Mouse (Mus musculus): ENCODE data around the gene Emg1.

Emg1 gene

DNA sequence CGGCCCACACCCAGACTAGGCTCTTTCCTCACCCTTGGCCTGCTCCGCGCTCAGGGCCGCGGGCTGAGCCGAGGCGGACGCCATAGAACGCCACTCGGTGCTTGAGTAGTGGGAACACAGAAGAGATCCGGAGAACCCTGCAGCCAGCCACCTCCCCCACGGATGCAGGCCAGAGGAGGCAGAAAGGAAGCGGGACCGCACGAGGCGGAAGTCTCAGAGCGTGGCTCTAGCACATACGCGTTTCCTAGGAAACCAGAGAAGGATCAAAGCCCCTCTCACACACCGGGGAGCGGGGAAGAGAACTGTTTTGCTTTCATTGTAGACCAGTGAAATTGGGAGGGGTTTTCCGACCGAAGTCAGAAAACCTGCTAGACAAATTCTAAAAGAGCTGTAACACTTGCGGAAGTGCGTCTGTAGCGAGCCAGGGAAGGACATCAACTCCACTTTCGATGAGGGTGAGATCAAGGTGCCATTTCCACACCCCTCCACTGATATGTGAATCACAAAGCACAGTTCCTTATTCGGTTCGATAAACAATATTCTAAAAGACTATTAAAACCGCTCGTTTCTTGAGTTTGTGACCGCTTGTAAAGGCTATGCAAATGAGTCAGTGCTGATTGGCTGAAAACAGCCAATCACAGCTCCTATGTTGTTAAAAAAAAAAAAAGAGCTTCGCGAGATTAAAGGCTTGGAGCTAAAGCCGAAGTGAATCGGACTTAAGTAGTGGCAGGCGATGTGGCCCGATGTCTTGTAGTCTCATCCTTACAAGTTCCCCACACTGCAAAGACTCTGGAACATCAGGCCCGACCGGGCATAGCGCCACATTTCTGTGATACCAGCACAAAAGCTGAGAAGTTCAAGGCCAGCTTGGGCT, 29.1 kb upstream of the Emg1 start, which contains the start of gene Grcc10:
Gene Grcc10, minus strand, starts transcription at position 487 of the 874 bp plus-strand sequence.
- peak; percentile 86 to 90 for DNase-seq

DNA sequence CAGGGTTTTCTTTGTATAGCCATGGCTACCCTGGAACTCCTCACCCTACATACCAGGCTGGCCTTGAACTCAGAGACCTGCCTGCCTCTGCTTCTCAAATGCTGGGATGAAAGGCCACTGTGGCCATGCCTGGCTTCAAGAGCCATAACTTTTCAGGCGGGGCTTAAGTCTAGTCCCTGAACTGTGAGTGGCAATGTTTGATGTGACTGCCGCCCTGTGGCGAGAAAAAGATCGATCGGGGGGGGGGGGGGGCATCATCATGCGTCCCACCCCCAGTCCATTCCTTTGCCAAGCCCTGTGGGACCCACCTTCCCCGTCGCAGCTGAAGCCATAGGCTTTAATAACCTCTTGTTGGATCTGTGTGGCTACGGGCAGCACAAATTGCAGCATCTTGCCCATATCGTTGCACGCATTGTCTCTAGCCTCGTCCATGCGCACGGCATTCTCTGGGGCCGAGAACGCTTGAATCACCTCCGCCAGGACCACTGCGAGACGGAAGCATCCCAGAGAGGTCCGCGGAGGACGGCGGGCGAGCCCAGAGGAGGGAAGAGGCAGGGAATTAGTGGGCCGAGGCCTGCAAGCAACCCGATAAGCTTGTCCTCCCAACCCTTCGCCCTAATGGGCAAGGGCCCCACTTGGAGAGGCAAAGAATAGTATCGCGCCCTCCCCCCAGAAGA, 28.4 kb upstream of the Emg1 start:
- DNase-seq = peak; percentile 62 to 63

DNA sequence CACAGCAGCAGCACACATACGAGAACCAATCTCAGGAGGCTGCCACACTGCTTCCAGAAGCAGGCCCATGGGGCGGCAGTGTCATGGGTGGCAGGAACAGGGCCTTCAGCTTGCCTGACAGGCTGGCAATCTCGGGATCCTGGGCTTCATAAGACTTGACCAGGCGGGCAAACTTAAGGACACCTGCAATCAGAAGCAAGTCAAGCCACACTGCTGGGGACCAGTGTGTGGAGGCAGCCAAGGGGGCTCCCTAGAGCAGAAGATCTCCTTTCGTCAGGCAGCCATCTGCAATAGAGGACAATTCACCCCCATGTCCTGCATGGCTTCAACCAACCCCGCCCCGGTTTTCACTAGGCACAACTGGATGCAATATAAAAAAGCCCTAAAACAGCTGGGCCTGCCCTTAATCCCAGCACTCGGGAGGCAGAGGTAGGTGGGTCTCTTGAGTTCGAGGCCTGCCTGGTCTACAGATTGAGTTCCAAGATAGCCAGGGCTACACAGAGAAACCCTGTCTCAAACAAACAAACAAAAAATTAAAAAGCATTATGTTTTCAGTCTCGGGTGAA, 27.3 kb upstream of the Emg1 start:
- no peak for DNase-seq

DNA sequence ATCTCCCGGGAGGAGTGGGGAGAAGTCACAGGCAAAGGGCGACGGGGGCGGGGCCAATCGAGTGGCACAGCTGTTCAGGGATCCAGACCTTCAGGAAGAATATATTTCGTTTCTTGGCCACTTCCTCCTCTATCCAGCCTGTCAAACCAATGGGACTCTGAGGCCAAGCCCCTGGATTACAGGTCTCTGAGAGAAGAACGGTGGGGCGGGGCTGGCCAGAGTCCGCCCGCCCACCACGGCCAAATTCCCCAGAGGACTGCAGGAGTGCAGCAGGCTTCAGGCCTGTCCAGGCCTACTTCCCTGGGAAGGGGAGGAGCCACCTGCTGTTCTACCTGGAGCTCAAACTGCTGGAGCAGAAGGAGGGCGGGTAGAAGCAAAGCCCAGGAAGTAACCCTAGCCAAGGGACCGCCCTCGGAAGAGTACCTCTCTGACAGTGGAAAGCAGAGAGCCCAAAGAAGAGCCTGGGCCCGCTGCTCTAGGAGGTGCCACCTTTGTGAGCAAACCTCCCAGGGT, 26.6 kb upstream of the Emg1 start, which contains the start of gene Ptpn6:
Gene Ptpn6, minus strand, starts transcription at position 204 of the 513 bp plus-strand sequence.
- DNase-seq = peak; percentile 92 to 95

DNA sequence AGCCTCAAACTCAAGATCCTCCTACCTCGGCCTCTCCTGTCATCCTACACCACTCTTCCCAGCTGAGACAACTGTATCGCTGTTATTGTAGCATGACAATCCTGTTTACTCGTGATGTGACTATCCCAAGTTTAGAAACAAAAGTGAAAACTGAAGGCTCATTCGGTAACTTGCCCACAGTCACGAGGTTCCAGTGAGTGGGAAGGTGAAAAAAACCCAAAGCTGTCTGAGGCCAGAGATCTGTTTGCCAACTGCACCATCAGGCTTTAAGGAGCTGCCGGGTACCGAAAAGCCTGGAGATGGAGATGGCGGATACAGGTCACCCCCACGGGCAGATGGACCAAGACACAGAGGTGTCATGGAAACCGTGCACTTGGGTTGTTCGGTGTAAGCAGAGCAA, 25.1 kb upstream of the Emg1 start:
- DNase-seq = no peak

DNA sequence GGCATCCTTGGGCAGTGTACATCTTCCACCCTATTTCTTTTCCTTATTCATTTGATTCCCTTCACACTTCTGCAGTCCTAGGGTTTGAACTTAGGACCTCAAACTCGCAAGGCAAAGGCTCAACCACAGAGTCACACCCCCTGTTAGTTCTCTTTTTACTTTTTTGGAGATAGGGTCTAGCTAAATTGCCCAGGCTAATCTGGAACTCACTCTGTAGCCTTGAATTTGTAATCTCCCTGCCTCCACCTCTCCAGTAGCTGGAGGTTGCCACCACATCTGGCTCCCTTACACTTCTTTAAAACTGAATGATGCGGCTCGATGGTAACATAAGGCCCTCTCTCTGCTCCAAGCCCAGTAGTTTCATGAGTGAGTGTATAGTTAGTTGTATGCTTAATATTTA, 22.4 kb upstream of the Emg1 start:
- no peak for DNase-seq

DNA sequence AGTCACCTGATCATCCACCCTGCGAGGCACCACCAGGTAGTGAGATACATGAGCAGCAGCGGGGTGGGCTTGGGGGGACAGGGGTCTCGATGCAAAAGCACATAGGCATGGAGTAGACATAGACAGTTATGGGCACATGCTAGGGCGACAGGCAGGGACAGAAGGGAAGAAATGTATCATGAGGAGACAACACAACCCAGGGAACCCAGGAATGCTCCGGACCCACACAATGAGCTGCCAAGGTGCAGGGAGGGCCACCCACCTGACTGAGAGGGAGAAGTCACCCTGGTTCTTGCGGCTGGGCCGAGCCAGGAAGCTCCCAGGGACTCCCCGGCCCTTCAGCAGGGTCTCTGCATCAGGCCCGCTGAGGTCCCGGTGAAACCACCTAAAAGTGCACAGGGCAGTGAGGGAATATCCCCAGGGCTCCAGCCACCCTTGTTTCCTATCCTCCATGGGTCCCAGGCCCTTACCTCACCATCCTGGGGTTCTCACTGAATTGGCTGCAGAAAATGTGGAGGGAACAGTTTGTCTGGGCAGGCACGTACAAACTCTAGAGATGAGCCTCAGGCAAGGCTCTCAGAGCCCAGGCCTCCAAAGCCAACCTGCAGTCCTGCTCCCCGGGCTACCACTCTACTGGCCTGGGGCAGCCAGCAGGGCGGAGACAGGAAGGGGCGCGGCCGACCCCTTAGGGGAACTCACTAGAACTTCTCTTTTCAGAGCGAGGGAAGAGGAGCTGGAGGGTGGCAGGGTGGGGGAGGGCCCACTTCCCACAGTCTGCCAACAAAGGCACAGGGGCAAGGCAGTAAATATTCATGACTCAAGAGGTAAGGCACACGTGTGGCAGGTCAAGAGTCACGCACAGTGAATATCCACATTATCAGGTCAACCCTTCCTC, 20.7 kb upstream of the Emg1 start:
- peak in 1 of 2 experiments; percentile 48 for DNase-seq

DNA sequence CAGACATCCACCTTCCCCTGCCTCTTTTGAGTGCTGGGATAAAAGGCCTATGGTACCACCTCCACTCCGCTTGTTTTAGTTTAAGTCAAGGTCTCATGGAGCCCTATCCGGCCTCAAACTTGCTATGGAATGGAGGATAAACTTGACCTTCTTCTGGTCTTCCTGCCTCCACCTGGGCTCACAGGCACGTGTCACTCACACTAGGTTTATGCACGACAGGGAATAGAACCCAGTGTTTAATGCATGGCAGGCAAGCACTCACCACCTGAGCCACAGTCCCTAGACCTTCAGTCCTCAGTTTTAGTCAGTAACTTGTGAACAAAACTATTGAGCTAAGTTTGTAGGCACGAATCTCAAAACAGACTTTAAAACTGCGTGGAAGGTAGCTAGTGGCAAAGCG, 19.1 kb upstream of the Emg1 start:
- DNase-seq = no peak

DNA sequence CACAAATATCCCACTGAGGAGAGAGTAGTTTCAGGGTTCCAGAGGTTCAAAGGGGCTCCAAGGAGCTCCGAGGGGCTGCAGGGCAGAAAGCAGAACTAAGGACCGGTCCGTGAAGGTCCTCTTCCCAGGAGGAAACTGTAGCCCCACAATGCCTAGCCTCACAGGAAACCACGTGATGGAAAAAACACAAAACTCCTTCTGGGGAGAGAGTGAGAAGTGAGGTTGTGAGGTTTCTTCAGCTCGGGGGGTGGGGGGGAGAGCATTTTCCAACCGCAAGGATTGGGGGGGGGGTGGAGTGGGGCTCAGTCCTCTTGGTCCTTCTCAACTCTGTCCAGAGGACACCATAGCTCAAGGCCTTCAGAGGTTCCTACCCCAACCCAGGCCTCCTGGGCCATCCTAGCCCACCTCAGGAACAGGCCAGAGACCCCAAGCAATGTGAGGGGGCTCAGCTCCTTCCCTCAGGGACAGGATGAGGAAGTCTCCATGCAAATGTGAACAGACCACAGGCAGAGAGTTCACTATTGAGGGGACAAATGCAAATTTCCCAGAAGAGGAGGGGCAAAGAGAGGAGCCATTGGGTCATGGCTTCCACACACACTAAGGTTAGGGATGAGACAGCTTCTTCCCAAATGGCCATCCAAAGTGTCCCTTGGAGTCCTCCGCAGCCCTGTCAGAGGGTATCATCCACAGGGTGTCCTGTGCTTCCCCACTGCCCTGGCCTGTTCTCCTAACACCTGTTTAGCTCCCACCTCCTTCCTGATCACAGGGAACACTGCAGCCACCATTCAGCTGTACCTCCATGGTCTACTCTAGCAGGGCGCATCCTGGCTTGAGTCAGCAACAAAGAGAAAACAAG, 18.1 kb upstream of the Emg1 start:
- no peak for DNase-seq

DNA sequence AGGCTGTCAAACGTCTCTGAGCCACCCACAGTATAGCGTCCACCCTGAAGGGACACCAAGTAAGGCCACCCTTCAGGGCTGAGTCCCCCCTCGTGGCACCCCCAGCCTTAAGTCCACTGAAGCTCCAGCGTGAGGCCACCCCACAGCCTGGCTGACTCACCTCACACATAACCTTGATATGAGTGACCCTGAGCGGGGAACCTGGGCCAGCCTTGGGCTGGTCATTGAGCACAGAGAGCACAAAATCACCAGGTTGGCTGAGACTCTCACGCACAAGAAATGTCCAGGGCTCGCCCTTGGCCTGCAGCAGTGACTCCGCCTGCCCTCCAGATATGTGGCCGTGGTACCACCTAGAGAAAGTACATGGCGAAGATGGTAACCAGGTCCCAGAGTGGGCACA, 16.6 kb upstream of the Emg1 start:
- no peak for DNase-seq

DNA sequence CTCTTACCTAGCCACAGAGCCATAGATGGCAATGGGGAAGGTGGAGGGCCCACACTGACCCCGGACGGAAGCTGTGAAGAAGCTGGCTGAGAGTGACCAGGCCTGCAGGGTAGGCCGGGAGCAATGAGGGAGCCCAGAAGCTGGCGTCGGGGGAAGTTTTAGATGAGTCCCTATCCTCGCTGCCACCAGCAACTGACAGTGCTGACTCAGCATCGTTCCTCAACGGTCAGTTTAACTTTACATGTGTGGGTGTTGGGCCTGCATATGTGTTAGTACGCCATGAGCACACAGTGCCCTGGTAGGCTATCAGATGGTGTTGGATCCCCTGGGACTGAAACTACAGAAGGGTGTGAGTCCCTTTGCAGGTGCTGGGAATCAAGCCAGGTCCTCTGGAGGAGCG, 12.5 kb upstream of the Emg1 start:
- DNase-seq = no peak

DNA sequence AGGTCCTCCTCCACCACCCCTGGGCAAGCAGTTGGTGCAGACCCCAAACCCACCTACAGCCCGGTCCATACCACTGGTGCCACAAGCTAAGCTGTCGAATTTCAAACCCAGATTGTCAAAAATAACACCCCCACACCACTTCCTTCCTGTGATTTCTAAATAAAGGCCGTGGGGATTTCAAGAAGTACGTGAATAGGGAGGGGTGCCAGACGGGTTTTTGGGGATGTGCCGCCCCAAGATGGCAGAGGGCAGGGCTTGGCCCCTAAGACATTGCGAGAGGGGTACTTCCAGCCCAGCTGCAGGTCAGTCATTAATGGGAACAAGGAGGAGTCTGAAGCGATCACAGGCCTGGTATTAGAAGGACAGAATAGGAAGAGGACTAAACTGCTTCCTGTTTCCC, 11.6 kb upstream of the Emg1 start:
- DNase-seq = no peak

DNA sequence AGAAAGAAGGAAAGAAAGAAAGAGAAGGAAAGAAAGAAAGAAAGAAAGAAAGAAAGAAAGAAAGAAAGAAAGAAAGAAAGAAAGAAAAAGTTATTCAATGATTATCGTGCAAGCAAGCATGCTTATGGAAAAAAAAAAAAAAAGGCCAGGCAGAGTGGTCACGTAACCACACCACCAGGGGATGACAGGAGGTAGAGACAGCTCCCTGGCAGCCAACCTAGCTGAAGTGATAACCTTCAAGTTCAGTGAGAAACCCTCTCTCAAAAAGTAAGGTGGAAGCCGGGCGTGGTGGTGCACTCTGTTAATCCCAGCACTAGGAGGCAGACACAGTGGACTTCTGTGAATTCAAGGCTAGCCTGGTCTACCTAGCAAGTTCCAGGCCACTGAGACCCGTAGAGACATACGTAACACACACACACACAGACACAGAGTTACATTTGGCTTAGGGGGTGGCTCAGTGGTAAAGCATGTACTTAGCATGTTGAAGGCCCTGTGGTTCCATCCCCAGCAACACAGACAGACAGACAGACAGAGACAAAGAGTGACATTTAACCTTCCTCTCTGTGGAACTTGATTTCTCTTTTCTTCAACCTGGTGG, 11.0 kb upstream of the Emg1 start:
- DNase-seq = no peak

DNA sequence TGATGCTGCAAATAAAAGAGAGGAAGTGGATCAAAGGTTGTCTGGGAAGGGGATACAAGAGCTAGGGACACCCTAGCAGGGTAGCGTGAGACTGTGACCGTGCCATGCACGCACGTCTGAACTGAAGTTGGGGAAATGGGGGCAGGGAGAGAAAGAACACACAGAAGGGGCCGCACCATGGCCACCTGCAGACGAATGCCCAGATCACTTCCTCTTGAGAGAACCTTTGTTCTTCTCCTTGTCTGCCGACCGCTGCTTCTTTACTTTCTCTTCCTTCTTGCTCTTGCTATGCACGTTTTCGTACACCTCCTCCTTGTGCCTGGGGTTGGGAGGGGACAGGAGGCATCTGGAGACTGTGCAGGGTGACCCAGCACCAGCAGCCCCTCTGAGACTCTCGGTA, 8.9 kb upstream of the Emg1 start:
- DNase-seq = no peak

DNA sequence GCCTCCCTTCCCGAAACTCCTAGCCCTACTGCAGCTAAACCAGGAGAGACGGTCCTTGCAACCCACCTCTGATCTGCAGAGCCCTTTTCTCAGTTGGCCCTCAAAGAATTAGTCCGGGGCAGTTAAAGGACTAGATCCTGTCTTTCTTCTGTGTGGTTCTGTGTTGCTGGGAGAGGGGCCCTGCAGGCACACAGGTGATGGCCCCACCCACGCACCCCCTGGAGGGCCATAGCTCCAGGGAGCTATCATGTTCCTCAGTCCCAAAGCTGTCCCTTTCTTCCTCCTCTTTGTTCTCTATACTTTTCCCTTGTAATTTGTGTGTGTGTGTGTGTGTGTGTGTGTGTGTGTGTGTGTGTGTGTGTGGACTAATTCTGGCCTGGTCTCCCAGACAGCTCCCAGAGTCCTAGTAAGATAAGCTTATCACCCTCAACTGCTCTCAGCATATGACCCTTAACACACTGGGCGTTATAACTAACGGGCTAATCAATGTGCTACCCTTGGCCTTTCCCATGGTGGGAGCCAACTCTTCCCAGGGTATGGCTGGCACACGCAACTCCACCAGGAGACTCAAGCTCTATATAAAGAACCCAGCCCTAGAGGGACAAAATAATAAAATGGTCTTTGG, 7.5 kb upstream of the Emg1 start:
- DNase-seq = no peak

DNA sequence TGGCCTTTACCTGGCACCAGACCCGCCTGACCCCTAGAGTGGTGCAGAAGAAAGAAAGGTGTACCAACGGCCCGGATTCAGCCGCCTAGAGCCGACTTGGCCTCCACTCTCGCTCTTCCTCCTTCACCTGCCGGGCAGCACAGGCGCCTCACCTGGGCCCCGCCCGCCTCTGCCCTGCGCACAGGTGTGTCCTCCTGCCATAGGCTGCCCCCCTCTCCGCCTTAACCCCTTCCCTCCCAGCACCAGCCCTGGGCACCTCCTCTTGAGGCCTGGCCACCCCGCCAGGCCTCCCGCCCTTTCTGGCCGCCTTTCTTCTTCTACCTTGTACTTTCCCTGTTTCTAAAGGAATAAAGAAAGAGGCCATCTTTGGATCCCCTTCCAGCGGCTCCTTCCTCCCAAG, 6.7 kb upstream of the Emg1 start:
- DNase-seq = peak; percentile 69 to 75

DNA sequence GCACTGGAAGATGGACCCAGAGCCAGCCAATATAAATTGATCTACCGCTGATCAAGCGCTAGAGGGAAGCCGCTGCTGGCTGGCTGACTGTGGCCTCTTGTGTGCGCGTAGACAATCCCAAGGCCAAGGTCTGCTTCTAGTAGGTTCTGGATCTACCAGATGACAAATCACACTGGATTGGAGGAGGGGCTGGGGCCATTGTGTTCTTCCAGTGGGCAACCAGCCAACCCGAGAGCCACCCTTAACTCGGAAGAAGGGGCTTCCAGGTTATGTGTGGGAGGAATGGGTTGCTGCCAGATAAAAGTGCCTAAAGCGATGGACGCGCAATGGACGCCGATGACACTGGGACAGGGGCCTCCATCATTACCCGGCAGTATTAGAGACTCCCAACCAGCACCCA, 6.0 kb upstream of the Emg1 start:
- DNase-seq = no peak

DNA sequence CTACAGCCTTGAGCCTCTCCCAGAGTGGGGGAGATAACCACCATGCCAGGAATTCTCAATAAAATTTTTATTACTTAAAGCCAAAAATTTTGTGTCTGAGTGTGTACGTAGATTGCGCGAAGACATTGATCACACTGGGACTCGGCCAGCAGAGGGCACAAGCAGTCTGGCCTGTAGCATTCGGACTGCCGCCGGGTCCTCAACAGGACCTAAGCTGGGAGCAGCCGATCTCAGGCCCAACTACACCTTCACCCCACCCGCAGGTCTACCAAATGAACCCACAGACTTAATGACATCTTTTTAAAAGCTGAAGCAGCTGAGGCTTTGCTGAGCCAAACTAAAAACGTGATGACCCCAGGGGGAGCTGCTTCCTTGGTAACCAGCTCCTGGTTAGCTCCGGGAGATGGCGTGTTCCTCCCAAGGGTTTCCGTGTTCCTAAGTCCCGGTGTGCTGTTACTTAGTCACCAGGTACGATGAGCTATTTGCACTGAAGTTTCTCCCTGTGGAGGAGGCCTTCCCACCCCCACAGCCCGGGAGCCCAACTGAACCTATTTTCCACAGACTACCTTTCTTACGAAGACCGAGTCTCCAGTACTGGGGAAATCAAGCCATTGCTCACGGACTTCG, 5.0 kb upstream of the Emg1 start:
- DNase-seq = peak; percentile 45 to 80

DNA sequence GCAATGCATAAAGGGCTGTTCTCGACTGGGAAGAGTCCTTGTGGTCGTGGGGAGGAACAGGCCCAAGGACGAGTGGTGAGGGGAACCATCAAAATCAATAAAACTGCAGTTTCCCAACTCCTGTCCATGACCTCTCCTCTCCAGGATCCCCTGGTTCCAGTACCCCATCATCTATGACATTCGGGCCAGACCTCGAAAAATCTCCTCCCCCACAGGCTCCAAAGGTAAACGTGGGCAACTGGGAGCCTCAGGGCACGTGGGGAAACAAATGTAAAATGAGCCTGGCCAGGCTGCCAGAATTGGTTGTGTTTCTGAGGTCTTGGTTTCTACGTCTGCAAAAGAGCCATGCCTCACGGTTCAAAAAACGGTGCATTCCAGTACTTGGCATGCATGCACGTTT, 940 bp upstream of the Emg1 start:
- DNase-seq = no peak

DNA sequence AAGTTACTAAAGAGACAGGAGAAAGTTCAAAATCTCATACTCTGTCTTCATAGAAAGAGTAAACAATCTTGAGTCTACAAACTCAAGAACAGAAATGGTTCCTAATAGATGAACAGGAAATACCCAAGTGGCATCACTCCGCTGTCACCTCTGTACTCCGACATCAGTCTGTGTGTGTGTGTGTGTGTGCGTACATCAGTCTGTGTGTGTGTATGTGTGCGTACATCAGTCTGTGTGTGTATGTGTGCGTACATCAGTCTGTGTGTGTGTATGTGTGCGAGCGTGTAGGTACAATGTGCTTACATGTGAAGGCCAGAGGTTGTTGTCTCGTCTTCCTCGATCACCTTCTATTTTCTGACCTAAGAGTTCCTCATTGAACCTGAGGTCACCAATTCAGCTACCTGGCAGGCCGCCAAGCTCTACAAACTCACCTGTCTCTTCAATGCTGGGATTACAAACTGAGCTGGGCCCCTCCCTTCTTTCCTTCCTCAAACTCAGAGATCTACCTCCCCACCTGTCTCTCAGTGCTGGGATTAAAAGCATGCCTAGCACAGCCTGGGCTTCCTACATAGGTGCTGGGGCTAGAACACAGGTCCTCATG, 3.6 kb downstream of the Emg1 start:
- DNase-seq = no peak

Measured in kidney, postnatal 36 days (tissue).